ENCODE assay signal across 8 mouse cellular contexts in genomic region chr6:87850155-87850899, GRCm38 (mm10). TPM values are rescaled to one million over a fixed set of nuclear protein-coding genes. Genes with fewer than 3 reads are reported as not detected.
DNase-seq lines count a peak whose midpoint lies in the region; ATAC-seq and TF ChIP-seq lines count a peak whose summit lies in the region.

No protein-coding gene starts in this region.

- peaks cover under 1% of the 10 kb centered on the region for H3K36me3 ChIP-seq in intestine, embryonic 16.5 days (ENCODE audit: control insufficient read depth, insufficient read depth, low read length)
- peaks cover 37% of the 10 kb centered on the region for H3K36me3 ChIP-seq in liver, embryonic 12.5 days
- peaks cover 9% of the 10 kb centered on the region for H3K36me3 ChIP-seq in myocyte (ENCODE audit: control insufficient read depth, insufficient read depth)

- no peak for TF ChIP-seq POLR2A in myocyte (IDR thresholded peaks at IDR 0.05; ENCODE audit: insufficient read length, low read depth)

- peak; percentile 65 for DNase-seq in CD4-positive, CD25-positive, alpha-beta regulatory T cell, adult 2 months (ENCODE audit: low read depth, low spot score)
- DNase-seq in R1 (ENCODE audit: low read depth, low spot score): peak; percentile 61
- peak; percentile 61 for DNase-seq in embryo, embryonic 11 days
- peak; percentile 52 to 65 for DNase-seq in gastrocnemius, postnatal 4 days (ENCODE audit: low spot score in 2 of 2)
- DNase-seq in urinary bladder, postnatal 25 days (ENCODE audit: low spot score): peak; percentile 51

- peak; percentile 77 for ATAC-seq in intestine, embryonic 16.5 days
- peak; percentile 72 for ATAC-seq in liver, embryonic 12.5 days

- H3K9ac ChIP-seq in intestine, embryonic 16.5 days (ENCODE audit: low read depth, low read length): peak overlapping the region; percentile 96
- H3K9ac ChIP-seq in liver, embryonic 12.5 days: peak overlapping the region; percentile 98

- peak overlapping the region; percentile 68 for H3K4me2 ChIP-seq in intestine, embryonic 16.5 days (ENCODE audit: low read depth, low read length)
- H3K4me2 ChIP-seq in liver, embryonic 12.5 days: peak overlapping the region; percentile 84
- peak overlapping the region; percentile 82 for H3K4me2 ChIP-seq in myocyte (ENCODE audit: low read depth)

- H3K27me3 ChIP-seq in intestine, embryonic 16.5 days (replicated peaks; ENCODE audit: control insufficient read depth, insufficient read depth, low read length): no peaks in the 10 kb centered on the region
- no peaks in the 10 kb centered on the region for H3K27me3 ChIP-seq in liver, embryonic 12.5 days (replicated peaks)
- H3K27me3 ChIP-seq in myocyte (ENCODE audit: control insufficient read depth, insufficient read depth, insufficient read length): no peaks in the 10 kb centered on the region

- no peaks in the 10 kb centered on the region for H3K9me3 ChIP-seq in intestine, embryonic 16.5 days (ENCODE audit: control insufficient read depth, low read length)
- H3K9me3 ChIP-seq in liver, embryonic 12.5 days (replicated peaks): no peaks in the 10 kb centered on the region

- peaks cover 18% of the 10 kb centered on the region for H3K4me1 ChIP-seq in intestine, embryonic 16.5 days (ENCODE audit: control insufficient read depth, insufficient read depth, low read length)
- peaks cover 58% of the 10 kb centered on the region for H3K4me1 ChIP-seq in liver, embryonic 12.5 days

- H3ac ChIP-seq in myocyte (ENCODE audit: control insufficient read depth, insufficient read length): peak overlapping the region; percentile 89

- H3K79me2 ChIP-seq in myocyte (ENCODE audit: control insufficient read depth, insufficient read depth): peaks cover 56% of the 10 kb centered on the region

- under 1% methylated on average over 70 of the region's 73 CpGs for WGBS in intestine, embryonic 16.5 days
- 2% methylated on average over 73 of the region's 73 CpGs for WGBS in liver, embryonic 12.5 days (ENCODE audit: insufficient replicate concordance)

- H3K27ac ChIP-seq in intestine, embryonic 16.5 days (ENCODE audit: low read length): peak overlapping the region; percentile 96
- peak overlapping the region; percentile 92 for H3K27ac ChIP-seq in liver, embryonic 12.5 days

- H3K4me3 ChIP-seq in intestine, embryonic 16.5 days (ENCODE audit: low read length): peak overlapping the region; percentile 99
- peak overlapping the region; percentile 88 for H3K4me3 ChIP-seq in liver, embryonic 12.5 days
- H3K4me3 ChIP-seq in myocyte: peak overlapping the region; percentile 83

TF ChIP-seq in myocyte, 11 proteins besides CTCF, POLR2A, EP300 and RAD21:
- TF ChIP-seq MYOD1 (IDR thresholded peaks at IDR 0.05; ENCODE audit: control insufficient read depth in 1 of 3, insufficient read length in 2 of 3, low read depth in 2 of 3) (peak in 1 of 3 experiments; percentile 1), TCF12 (IDR thresholded peaks at IDR 0.05; ENCODE audit: insufficient read depth, poor library complexity, severe bottlenecking) (no peak)

RNA-seq across cellular contexts. Expression of gene Cnbp, which starts 0.6 kb away (rescaled TPM):
- 100 to 1,000 TPM; 469 to 478 TPM for total RNA-seq in gastrocnemius, postnatal 4 days (2021)
- polyA plus RNA-seq in intestine, embryonic 16.5 days (2015; fragmentation: Nextera tagmentation; extraction: Ambion mirVana): 831 and 949 TPM in 2 replicates
- 896 and 933 TPM in 2 replicates for polyA plus RNA-seq in liver, embryonic 12.5 days (2016; fragmentation: Nextera tagmentation; extraction: Ambion mirVana)
- polyA plus RNA-seq in myocyte (2012; fragmentation: generic; extraction: Trizol): 196 TPM

RNA-seq across cellular contexts. Expression of gene Isy1, which starts 11.7 kb away (rescaled TPM):
- total RNA-seq in gastrocnemius, postnatal 4 days (2021): 10 to 100 TPM; 25.1 to 28.0 TPM
- polyA plus RNA-seq in intestine, embryonic 16.5 days (2015; fragmentation: Nextera tagmentation; extraction: Ambion mirVana): 42.5 and 50.5 TPM in 2 replicates
- polyA plus RNA-seq in liver, embryonic 12.5 days (2016; fragmentation: Nextera tagmentation; extraction: Ambion mirVana): 59.5 and 62.4 TPM in 2 replicates
- polyA plus RNA-seq in myocyte (2012; fragmentation: generic; extraction: Trizol): 21.1 TPM

RNA-seq across cellular contexts. Expression of gene Gm45140, which starts 14.7 kb away (rescaled TPM):
- 1 to 10 TPM; 4.1 to 4.2 TPM for total RNA-seq in gastrocnemius, postnatal 4 days (2021)
- polyA plus RNA-seq in intestine, embryonic 16.5 days (2015; fragmentation: Nextera tagmentation; extraction: Ambion mirVana): 3.7 and 4.1 TPM in 2 replicates
- polyA plus RNA-seq in liver, embryonic 12.5 days (2016; fragmentation: Nextera tagmentation; extraction: Ambion mirVana): 5.0 and 7.1 TPM in 2 replicates
- 2.6 TPM for polyA plus RNA-seq in myocyte (2012; fragmentation: generic; extraction: Trizol)

RNA-seq across cellular contexts. Expression of gene Copg1, which starts 37.3 kb away (rescaled TPM):
- 10 to 100 TPM; 93.9 to 95.2 TPM for total RNA-seq in gastrocnemius, postnatal 4 days (2021)
- 162 and 166 TPM in 2 replicates for polyA plus RNA-seq in intestine, embryonic 16.5 days (2015; fragmentation: Nextera tagmentation; extraction: Ambion mirVana)
- polyA plus RNA-seq in liver, embryonic 12.5 days (2016; fragmentation: Nextera tagmentation; extraction: Ambion mirVana): 79.2 and 85.0 TPM in 2 replicates
- 94.2 TPM for polyA plus RNA-seq in myocyte (2012; fragmentation: generic; extraction: Trizol)

RNA-seq across cellular contexts. Expression of gene Rab43, which starts 38.4 kb away (rescaled TPM):
- total RNA-seq in gastrocnemius, postnatal 4 days (2021): 10 to 100 TPM; 21.4 to 25.1 TPM
- polyA plus RNA-seq in intestine, embryonic 16.5 days (2015; fragmentation: Nextera tagmentation; extraction: Ambion mirVana): 11.3 and 12.2 TPM in 2 replicates
- 28.6 and 30.5 TPM in 2 replicates for polyA plus RNA-seq in liver, embryonic 12.5 days (2016; fragmentation: Nextera tagmentation; extraction: Ambion mirVana)
- 14.8 TPM for polyA plus RNA-seq in myocyte (2012; fragmentation: generic; extraction: Trizol)

Comparison
In these comparisons a context has a peak if more than half of its experiments do, and no peak if none do; other contexts are left out.
1. Peak in every context shown above with its lines: DNase-seq, ATAC-seq, H3K4me3 ChIP-seq and H3K27ac ChIP-seq.